Mouse (Mus musculus): Measurements from ENCODE around the gene 4930579G24Rik. TPM values are rescaled to one million over a fixed set of nuclear protein-coding genes. Genes with fewer than 3 reads are reported as not detected.
A peak's percentile ranks its signal among the peaks of the same experiment; 100 is the strongest.

4930579G24Rik gene
- polyA plus RNA-seq (2012; rRNA removed) = 3.6 and 3.7 TPM in 2 replicates

DNA sequence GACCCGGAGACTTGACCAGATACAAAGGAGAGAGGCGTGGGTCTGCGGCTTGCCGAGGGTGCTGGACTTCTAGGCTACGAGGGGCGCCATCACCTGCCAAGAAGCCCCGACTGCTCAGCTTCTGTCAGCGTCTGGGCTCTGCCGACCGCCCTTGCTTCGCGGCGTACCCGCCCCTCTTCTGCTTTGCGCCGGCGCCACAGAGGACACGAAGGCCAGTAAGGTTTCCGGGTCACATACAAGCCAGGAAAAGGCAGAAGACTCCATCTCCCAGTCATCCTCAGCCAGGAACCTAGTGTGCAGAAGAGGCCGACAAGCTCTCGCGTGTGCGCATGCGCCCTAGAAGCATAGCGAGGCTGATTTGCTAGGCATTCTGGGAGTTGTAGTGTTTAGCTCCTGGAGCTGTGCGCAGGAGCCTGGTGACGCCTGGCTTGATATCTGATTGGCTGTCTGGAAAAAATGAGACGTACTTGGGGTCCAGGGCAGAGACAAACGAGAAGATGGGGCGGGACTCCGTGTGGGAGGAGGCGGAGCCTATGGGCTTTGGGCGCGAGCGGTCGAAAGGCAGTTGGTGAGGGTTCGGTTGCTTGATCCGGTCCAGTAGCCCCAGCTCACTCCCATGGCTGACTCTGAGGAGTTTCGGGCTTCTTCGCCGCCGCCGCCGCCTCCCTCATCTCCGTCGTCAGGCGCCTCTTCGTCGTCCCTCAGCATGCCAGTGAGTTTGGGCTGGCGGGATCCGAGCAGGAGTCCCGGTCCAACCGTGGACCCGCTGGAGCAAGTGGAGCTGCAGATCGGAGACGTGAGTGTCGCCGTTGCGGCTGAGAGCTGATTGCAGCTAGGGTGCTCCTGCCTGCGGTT, at the start of gene 4930579G24Rik:
TSS of gene 4930579G24Rik (plus strand) at position 519 of the 855 bp plus-strand sequence.
- DNase-seq (ENCODE audit: low spot score) = peak; percentile 80

DNA sequence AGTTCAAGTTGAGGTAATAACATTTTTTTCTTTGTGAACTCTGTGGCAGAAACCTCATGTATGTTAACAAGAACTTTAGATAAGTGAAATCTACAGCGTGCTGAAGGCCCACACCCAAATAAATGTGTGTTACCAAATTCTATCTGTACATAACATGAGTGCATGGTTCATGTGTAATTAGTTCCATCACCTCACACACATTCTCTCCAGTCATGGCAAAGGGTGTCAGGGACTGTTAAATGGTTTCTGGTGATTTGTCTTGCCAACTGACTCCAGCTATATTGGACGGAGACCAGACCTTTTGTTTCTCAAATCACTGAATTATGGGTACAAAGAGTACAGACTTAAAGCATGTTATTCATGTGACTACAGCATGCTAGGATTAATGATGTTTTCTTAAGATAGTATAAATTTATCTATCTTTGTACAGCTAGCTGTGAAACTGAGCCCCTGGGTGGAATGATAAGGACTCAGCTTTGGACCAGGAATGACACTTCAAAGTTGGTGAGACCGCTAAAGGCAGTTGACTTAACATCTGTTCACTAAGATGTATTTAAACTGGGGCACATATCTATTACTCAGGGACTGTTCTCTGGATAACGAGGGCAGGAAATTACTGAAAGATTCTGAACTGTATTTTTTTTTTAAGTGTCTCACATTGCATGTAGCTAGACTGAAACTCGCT, 48.8 kb upstream of the 4930579G24Rik start:
- no peak for DNase-seq (ENCODE audit: low spot score)

DNA sequence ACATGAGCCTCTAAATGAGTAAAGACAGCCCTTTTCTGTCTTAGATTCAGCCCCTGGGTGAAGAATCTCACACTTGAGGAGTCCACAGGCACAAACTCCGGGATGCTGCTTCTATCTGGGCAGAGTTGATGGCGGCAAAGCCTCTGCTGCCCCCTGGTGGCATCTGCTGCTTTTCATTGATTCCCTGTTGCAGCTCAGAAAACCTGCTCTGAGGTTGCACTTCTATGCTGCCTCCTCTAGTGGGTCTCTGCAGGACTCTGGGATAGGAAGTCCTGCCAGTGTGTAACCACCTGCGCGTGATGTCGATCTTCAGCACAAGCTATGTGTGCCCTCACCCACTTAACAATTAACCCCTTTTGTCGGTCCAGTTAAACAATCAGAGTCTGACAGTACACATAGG, 42.1 kb upstream of the 4930579G24Rik start:
- DNase-seq (ENCODE audit: low spot score) = peak; percentile 75

DNA sequence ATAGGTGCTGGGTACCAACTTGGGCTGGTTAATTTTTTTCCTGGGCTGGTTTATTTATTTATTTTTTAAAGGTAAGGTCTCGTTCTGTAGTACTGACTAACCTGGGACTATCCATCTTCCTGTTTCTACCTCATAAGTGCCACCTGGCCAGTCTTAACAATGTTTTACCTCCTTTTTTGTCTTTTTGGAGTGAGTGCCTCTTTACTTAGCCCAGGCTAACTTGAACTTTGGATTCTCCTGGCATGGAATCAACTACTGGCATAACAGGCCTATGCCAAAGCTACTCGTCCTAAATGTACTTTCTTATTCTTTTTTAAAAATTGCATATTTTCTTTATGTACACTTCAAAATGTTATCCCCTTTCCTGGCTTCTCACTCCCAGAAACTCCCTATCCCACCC, 39.2 kb upstream of the 4930579G24Rik start:
- no peak for DNase-seq (ENCODE audit: low spot score)

DNA sequence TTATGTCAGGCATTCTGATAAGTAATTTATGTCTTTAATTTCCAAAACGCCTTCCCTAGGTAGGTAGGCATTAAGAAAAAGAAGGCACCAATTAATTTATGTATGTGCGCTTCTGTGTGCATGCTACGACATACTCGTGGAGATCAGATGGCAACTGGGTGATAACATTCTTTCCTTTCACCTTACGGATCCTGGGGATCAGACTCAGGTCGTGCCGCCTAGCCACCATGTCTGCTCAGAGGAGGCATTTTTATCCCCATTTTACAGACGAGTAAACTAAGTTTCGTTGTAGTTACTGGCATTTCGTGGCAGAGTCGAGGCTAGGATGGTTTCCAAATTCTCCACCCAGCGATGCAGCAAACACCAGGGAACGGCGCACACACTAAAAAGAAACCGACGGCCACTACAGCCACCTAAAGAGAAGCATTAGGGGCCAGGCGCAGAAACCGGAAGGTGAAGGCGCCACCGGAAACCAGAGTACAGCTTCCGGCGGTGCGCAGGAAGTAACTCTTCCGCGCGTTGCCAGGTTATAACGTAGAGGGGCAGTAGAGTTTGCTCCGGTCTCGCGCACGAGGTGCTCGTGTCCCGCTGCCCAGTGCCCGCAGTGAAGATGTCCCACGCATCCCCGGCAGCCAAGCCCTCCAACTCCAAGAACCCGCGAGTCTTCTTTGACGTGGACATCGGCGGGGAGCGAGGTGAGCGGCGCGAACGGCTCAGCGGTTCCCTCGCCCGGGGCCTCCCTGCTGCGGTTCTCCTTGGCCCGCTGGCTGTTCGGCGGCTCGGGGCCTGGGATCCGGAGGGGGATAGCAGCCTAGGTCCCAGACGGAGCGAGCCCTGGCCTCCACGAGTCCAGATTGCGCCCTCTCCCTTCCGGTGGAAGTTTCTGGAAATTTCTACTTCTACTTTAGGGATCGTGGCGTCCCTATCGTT, 37.8 kb upstream of the 4930579G24Rik start, which contains the start of gene Ppid:
TSS of gene Ppid (plus strand) at position 480 of the 930 bp plus-strand sequence.
- peak; percentile 58 for DNase-seq (ENCODE audit: low spot score)

DNA sequence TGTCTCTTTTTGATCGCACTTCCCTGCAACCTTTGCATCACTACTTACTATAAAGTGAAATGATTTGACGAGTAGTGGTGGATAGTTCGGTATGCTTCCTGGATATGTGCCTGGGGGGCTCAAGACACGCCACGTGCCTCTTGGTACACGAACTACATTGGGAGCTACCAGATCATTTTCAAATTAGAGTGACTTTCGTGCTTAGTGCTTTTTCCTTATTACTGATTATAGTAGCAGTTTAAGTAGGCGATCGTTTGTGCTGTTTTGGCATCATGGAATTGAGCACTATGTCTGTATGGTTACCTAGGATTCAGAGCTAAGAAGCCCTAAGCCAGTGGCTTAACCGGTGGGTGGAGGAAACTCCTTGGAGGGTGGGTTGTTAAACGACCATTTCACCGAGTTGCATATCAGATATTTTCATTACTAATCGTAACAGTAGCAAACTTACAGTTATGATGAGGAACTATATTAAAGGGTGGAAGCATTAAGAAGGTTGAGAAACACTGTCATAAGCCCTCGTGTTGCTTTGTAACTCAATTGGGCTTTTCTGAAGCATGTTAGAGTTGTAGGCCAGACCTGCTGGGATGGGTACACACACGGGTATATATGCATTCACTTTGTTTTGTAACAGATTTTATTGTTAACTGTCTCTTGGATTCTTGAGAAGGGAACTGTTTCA, 36.9 kb upstream of the 4930579G24Rik start:
- no peak for DNase-seq (ENCODE audit: low spot score)

DNA sequence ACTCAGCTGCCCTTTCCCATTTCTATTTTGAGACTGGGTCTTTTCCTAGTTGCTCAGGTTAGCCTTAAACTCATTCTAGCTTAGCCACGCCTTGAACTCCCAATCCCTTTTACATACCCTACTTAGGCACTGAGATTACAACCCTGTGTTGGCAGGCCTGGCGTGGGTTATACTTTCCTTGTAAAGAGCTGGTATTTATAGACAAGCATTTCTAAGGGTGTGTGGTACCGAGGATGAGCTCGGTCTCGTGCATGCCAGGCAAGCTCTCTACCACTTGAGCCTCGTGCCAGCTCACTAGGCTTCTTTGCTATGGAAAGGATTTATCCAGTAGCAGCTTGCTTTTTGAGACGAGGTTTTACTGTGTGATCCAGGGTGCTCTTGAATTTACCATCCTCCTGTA, 33.4 kb upstream of the 4930579G24Rik start:
- no peak for DNase-seq (ENCODE audit: low spot score)

DNA sequence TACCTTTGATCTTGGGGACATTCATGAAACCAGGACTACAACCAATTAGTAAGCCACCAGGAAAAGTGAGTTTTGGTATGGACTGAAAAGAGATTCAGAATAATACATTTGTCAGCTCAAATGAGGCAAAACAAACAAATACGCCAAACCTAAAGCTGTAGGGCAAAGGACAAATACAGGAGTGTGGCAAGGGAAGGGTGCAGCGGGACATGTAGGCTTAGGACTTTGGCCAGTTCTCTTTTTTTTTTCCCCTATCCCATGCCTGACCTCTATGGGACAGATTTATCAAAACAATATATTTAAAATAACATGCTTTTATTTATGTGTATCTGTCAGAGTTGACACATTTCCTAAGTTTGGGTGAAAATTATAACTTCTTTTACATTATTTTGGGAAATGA, 19.0 kb upstream of the 4930579G24Rik start:
- DNase-seq (ENCODE audit: low spot score) = no peak

DNA sequence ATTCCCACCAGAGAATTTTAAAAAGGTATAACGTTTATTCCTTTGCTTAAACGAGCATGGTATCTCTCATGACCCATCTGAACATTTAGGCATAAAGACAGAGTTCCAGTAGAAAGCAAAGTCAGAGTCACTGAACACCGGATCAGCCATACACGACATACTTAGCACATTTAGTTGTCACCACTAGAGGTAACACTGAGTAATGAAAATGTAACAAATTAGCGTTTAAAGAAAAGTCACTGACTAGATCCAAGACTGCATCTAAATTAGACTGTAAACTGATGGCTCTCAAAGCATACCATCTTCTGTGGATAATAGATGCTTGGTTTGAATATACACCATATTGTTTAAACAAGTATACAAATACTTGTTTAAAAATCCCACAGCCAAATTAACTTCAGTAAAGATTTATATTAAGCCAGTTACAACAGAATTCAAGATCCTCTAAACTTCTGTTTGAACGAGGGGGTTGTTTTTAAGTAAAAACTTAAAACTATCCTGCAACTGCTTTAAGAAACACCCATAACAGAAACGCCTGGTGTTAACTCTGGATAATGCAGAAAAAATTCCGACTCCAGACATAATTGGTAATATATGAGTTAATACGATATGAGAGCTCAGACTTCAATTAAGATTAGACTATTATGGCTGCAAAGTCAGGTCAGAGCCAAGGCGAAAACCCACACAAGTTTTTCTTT, 1.2 kb upstream of the 4930579G24Rik start:
- DNase-seq (ENCODE audit: low spot score) = no peak

DNA sequence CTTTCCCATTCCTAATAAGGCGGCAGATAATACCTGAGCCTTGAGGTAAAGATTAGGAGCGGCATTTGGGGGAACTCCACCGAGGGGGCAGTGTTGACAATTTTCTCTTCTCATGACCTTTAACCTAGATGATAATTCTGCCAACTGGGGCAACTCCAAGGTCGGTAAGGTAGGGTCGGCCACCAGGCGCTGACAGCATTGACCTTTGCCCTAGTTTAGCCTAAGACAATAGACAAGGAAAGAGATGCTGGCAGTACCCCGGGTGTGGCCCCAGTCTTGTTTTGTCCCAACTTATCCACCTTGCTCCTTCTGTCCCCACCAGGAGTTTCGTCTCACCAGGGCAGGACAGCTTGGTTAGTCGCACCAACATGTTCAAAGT, 708 bp upstream of the 4930579G24Rik start:
- no peak for DNase-seq (ENCODE audit: low spot score)

DNA sequence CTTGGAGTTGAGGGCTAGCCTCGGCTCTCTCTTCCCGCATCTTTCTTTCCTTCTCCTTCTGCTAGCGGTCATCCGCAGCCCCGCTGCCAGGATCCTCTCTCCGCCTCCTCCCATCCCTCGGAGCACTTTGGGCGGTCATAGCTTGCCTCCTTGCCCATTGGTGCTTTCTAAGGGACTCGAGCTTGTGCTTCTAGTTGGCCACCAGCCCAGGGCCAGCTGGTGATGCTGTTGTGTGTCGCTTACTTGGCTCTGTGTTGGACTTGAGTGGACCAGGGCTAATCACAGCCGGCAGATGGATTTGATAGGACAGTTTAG, 494 bp downstream of the 4930579G24Rik start, which contains the start of gene Etfdh:
TSS of gene Etfdh (minus strand) at position 85 of the 315 bp plus-strand sequence.
- DNase-seq (ENCODE audit: low spot score) = no peak

DNA sequence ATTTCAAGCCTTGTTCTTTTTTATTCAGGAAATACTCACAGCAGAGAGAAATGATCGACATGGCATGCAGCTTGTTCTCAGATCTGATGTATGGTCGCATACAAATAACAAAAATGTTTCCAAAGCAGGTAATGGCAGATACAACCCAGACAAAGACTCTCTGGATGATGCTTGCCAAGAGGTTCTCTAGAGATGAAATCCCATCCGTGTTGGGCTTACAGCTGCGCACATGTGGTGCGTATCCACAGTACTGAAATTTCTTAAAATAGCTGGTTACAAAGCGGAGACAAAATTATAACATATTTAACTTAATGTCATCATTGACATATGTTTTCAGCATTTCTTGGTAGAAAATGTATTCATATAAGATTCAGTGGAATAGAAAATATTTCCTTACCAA, 23.2 kb downstream of the 4930579G24Rik start:
- DNase-seq (ENCODE audit: low spot score) = no peak

DNA sequence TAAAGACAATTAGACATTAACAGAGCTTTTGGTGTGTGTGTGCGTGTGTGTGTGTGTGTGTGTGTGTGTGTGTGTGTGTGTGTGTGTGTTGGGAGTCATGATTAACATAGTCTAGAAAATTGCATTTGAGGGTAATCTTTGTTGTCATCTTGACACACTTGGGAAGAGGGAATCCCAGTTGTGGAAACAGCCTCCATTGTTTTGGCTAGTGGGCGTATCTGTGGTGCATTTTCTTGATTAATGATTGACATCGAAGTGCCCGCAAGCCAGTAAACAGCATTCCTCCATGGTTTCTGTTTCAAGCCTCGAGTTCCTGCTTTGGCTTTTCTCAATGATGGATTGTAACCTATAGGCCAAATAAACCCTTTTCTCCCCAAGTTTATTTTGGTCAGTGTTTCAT, 27.8 kb downstream of the 4930579G24Rik start:
- DNase-seq (ENCODE audit: low spot score) = no peak

DNA sequence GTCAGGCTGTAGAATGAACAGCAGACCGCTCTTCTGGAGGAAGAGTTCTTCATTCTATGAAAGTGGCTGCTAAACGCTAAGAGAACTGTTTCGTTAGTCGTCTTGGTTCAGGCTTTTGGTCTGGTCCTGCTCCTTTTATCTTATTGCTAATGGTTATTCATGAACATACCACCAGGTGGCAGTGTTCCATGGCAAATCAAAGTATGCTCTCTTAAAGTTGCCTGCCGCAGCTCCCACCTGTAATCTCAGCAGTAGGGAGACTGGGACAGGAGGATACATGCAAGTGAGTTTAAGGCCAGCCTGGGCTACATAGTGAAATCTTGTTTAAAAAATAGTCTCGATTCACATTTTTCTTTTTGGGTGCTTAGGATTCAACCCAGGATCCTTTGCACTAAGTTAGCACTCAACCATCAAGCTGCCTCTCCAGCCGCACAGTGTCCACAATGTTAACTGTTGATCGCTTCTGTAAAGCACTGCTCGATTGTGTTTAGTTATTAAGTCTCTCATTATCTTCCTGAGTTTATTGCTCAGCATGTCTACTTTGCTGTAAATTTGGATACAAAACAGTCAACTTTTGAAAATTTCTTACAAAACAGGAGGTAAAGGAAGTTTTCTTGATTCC, 36.0 kb downstream of the 4930579G24Rik start:
- no peak for DNase-seq (ENCODE audit: low spot score)

DNA sequence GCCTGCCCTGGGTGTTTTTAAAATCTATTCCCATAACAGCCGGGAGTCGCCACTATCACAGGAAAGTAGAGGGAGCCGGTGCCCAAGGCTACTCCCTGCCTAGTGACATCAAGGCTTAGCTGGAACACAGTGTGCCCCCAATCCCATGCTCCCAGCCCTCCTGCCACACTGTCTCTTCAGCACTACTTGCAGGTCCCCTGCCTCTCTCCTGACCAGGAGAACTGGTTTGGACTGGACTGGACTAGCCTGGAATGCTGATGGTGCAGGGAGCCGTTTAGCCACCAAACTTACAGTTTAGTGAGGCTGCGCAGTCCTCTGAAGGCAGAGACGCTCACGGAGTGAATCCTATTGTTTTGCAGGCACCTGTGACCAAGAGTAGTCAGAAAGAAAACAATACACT, 41.7 kb downstream of the 4930579G24Rik start:
- DNase-seq (ENCODE audit: low spot score) = no peak

DNA sequence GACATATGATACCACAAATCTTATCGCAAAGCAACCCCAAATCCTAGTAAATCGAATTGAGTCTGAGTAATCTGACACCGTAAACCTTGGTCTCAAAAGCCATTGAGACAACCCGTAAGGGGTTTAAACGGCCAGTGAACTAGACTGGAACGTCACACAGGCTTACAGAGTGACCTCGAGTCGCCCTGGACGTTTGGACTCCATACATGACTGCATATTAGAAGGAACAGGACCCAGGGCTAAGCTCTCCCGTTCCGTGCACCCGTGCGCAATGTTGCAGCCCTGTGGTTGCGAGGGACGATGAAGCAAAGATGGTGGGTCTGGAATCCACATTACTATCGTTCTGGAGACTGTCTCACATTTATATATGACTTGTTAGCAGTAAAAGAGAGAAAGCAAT, 43.3 kb downstream of the 4930579G24Rik start:
- DNase-seq (ENCODE audit: low spot score) = no peak

DNA sequence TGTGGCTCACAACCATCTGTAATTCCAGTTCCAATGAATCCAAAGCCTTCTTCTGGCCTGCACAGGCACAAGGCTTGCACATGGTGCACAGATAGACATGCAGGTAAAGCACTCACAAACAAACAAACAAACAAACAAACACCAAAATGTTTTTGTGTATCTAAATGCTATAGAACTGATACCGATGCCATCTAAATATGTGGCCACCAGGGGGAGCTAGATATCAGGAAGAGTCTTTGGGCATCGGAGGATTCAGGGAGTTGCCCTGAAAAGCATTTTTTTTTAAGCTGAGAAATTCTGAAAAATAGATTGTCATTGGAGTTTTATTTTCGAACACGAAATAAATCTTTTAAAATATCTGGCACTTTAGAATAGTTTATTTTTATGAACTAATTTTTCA, 44.2 kb downstream of the 4930579G24Rik start:
- no peak for DNase-seq (ENCODE audit: low spot score)

DNA sequence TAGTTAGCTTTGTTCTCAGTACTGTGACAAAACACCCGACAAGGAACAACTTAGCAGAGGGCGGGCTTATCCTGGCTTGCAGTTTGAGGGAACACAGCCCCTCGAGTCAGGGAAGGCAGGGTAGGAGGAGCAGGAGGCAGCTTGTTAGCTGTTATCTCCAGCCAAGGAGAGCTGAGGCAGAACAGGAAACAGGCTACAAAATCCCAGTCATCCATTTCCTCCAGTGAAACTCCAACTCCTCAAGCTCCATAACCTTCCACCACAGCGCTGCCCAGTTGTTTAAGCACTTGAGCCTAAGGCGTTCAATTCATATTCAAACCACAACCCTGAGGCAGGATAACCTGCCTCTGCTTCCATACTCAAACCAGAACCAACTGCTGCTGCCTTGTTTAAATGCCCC, 45.8 kb downstream of the 4930579G24Rik start:
- no peak for DNase-seq (ENCODE audit: low spot score)

DNA sequence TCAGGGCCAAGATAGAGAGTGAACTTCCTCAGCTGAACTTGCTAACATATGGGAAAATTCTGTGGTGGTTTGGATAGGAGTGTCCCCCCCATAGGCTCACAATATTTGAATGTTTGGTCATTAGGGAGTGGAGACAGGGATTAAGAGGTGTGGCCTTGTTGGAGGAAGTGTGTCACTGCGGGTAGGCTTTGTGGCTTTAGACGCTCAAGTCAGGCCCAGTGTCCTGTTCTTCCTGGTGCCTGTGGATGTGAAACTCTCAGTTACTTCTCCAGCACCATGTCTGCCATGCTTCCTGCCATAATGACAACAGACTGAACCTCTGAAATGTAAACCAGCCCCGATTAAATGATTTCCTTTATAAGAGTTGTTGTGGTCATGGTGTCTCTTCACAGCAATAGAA, 47.5 kb downstream of the 4930579G24Rik start:
- DNase-seq (ENCODE audit: low spot score) = no peak

Data from urinary bladder, adult 2 months (tissue).